Mouse (Mus musculus) stomach, postnatal 0 days (tissue): ENCODE measurements at regions not wholly inside any gene's neighbourhood (a gene's known extent, or its start where the extent isn't known, plus 50 kb on each side); places are given as distances from the start of the nearest gene placed in this dataset.

ENCODE experiments used
- CTCF ChIP-seq: IDR thresholded peaks from 2 replicates; pipeline ENCODE4 v1.5.1; 2016; ENCODE audit warnings: antibody characterized with exemption, low read depth, mild to moderate bottlenecking, moderate library complexity
- EP300 ChIP-seq: optimal IDR thresholded peaks from 2 replicates; pipeline ENCODE3; 2016; ENCODE audit warnings: antibody characterized with exemption

- TF ChIP-seq CTCF, result no peak
- TF ChIP-seq EP300, result no peak
Observed at GRCm38 (mm10) chr12:29323534-29323933, 204.7 kb upstream of the Myt1l start.
